Mouse (Mus musculus): ENCODE measurements at regions not wholly inside any gene's neighbourhood (a gene's known extent, or its start where the extent isn't known, plus 50 kb on each side); places are given as distances from the start of the nearest gene placed in this dataset.

GRCm38 (mm10) chr8:102845362-102845761, 59.9 kb upstream of the Cdh11 start:
- ATAC-seq (ENCODE audit: insufficient number of reproducible peaks, low FRiP score, low TSS enrichment), result no peak

- ATAC-seq (ENCODE audit: insufficient number of reproducible peaks, low FRiP score, low TSS enrichment), result no peak
These were observed 74.6 kb upstream of the Cdh11 start for GRCm38 (mm10) chr8:102860021-102860420.

- ATAC-seq (ENCODE audit: insufficient number of reproducible peaks, low FRiP score, low TSS enrichment), result no peak
These were observed 114.1 kb upstream of the Cdh11 start for GRCm38 (mm10) chr8:102899525-102899924.

- no peak for ATAC-seq (ENCODE audit: insufficient number of reproducible peaks, low FRiP score, low TSS enrichment)
These were observed 115.2 kb upstream of the Cdh11 start for GRCm38 (mm10) chr8:102900662-102901061.

- no peak for ATAC-seq (ENCODE audit: insufficient number of reproducible peaks, low FRiP score, low TSS enrichment)
These were observed 122.0 kb upstream of the Cdh11 start for GRCm38 (mm10) chr8:102907444-102907843.

- ATAC-seq (ENCODE audit: insufficient number of reproducible peaks, low FRiP score, low TSS enrichment), result no peak
These were observed 145.9 kb upstream of the Cdh11 start for GRCm38 (mm10) chr8:102931342-102931835.

- ATAC-seq (ENCODE audit: insufficient number of reproducible peaks, low FRiP score, low TSS enrichment), result no peak
These were observed 153.3 kb upstream of the Cdh11 start for GRCm38 (mm10) chr8:102938771-102939170.

GRCm38 (mm10) chr8:102945546-102945945, 160.1 kb upstream of the Cdh11 start:
- no peak for ATAC-seq (ENCODE audit: insufficient number of reproducible peaks, low FRiP score, low TSS enrichment)

- no peak for ATAC-seq (ENCODE audit: insufficient number of reproducible peaks, low FRiP score, low TSS enrichment)
These were observed 192.7 kb upstream of the Cdh11 start for GRCm38 (mm10) chr8:102978161-102978581.

- no peak for ATAC-seq (ENCODE audit: insufficient number of reproducible peaks, low FRiP score, low TSS enrichment)
These were observed 197.9 kb upstream of the Cdh11 start for GRCm38 (mm10) chr8:102983220-102983909.

GRCm38 (mm10) chr8:102983910-102984225, 198.4 kb upstream of the Cdh11 start:
- ATAC-seq (ENCODE audit: insufficient number of reproducible peaks, low FRiP score, low TSS enrichment), result no peak

- ATAC-seq (ENCODE audit: insufficient number of reproducible peaks, low FRiP score, low TSS enrichment), result no peak
These were observed 222.0 kb upstream of the Cdh11 start for GRCm38 (mm10) chr8:103007284-103007984.

- ATAC-seq (ENCODE audit: insufficient number of reproducible peaks, low FRiP score, low TSS enrichment), result no peak
These were observed 233.7 kb upstream of the Cdh11 start for GRCm38 (mm10) chr8:103019121-103019520.

GRCm38 (mm10) chr8:103023237-103023636, 237.8 kb upstream of the Cdh11 start:
- no peak for ATAC-seq (ENCODE audit: insufficient number of reproducible peaks, low FRiP score, low TSS enrichment)

- ATAC-seq (ENCODE audit: insufficient number of reproducible peaks, low FRiP score, low TSS enrichment), result no peak
These were observed 246.3 kb upstream of the Cdh11 start for GRCm38 (mm10) chr8:103031708-103032107.

- ATAC-seq (ENCODE audit: insufficient number of reproducible peaks, low FRiP score, low TSS enrichment), result no peak
These were observed 248.5 kb upstream of the Cdh11 start for GRCm38 (mm10) chr8:103033956-103034355.

- no peak for ATAC-seq (ENCODE audit: insufficient number of reproducible peaks, low FRiP score, low TSS enrichment)
These were observed 286.7 kb upstream of the Cdh11 start for GRCm38 (mm10) chr8:103072079-103072635.

- no peak for ATAC-seq (ENCODE audit: insufficient number of reproducible peaks, low FRiP score, low TSS enrichment)
These were observed 287.2 kb upstream of the Cdh11 start for GRCm38 (mm10) chr8:103072646-103073045.

- ATAC-seq (ENCODE audit: insufficient number of reproducible peaks, low FRiP score, low TSS enrichment), result no peak
These were observed 293.1 kb upstream of the Cdh11 start for GRCm38 (mm10) chr8:103078559-103078958.

GRCm38 (mm10) chr8:103086956-103087482, 301.6 kb upstream of the Cdh11 start:
- ATAC-seq (ENCODE audit: insufficient number of reproducible peaks, low FRiP score, low TSS enrichment), result no peak

GRCm38 (mm10) chr8:103096496-103097092, 311.2 kb upstream of the Cdh11 start:
- no peak for ATAC-seq (ENCODE audit: insufficient number of reproducible peaks, low FRiP score, low TSS enrichment)

All from cerebellum, adult (tissue).